Mouse (Mus musculus): ENCODE data around the gene Rmnd1. TPM values are rescaled to one million over a fixed set of nuclear protein-coding genes. Genes with fewer than 3 reads are reported as not detected.

Gene Rmnd1
- total RNA-seq, 2 experiments from 2014 or later = 22.4 to 23.2 TPM

DNA sequence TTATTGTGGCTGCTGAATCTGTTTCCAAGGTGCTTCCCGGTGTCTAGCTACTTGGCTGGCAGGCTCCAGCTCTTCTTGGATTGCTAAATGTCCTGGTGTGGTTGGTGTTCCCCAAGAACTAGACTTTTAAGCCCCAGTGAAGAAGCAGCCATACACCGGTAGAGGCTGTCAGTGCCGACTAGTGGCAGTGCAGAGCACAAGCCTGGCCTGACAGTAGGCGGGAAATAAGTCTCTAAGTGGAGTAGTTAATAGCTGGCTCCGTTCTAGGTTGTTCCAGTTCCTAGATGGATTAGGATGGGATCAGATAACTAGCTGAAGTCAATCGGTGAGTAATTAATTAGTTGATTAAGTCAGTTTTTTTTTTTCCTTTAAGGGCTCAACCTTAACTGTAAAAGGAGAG, 40.3 kb downstream of the Rmnd1 start:
- DNase-seq (ENCODE audit: low spot score in 2 of 2) = peak in 1 of 2 experiments; percentile 37

DNA sequence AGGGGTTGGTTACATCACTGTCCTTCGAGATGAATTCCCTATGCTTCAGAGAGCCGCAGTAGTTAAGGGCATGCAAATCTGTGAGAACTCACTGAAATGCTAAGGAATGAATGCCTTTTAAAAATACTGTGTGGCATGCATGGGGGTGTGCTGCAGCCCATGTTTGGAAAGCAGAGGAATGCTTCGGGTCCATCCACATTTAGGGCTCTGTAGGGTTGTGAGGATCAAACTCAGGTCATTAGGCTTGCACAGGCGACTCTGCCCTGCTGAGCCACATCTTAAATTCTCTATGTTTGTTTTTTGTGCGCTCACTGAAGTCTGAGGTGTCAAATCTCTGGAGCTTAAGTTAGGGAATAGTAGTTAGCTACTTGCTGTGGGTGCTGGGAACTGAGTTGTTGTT, 41.1 kb downstream of the Rmnd1 start:
- no peak for DNase-seq (ENCODE audit: low spot score in 2 of 2)

DNA sequence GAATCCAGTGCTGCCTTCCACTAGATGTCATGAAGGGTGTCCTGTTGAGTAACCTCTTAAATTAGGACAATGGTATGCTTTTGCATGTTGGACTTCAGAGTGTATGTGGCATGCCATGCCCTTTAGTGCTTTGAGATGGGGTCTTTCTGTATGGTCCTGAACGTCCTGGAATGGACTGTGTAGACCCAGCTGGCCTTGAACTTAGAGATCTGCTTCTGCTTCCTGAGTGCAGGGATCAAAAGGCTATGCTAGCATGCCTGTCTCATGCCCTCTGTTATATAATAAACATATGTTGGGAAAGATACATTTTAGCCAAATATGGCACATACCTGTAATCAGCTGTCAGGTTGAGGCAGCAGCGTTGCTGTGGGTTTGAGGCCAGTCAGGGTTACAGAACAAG, 41.6 kb downstream of the Rmnd1 start:
- DNase-seq (ENCODE audit: low spot score in 2 of 2) = no peak

GRCm38 (mm10) chr10:4389461-4390112, 42.6 kb downstream of the Rmnd1 start:
- DNase-seq (ENCODE audit: low spot score in 2 of 2) = no peak

DNA sequence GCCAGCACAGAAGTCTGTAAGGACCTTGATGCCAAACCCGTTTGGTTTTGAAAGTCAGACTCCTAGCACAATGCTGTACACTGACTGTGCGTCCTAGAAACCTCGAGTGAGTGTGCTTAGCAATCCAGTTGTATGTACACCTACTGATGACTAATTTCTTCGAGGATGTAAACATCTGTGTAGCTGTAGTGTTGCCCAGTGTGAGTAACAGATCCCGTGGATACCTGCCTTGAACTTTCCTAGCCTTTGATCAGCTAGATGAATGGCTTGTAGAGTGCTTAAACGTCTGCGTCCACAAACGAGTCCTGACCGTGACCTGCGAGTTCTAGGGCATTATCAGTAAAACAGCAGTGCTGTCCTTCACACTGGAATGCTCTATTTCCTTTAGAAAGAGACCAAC, 43.2 kb downstream of the Rmnd1 start:
- no peak for DNase-seq (ENCODE audit: low spot score in 2 of 2)

DNA sequence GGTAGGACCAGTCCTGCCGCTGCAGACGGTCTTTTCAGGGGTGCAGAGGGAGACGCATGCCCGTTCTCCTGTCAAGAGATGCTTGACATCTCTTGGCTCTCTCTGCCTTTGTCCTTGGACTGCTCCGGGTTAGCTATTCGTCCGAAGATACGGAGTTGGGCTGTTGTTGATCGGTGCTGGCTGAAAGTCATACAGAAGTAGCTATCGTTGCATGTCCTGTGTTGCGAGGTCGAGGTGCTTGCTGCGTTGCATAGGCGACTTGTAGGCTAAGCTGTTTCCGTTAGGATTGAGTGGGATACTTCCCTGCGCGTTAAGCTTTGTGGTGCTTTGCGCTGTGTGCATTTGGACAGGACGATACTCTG, 43.8 kb downstream of the Rmnd1 start:
- DNase-seq (ENCODE audit: low spot score in 2 of 2) = no peak

GRCm38 (mm10) chr10:4387701-4388383, 44.3 kb downstream of the Rmnd1 start, which contains the start of gene Zbtb2:
Gene Zbtb2, minus strand, starts transcription at chr10:4388108.
- DNase-seq (ENCODE audit: low spot score in 2 of 2) = peak; percentile 62 to 73

GRCm38 (mm10) chr10:4386609-4387591, 45.3 kb downstream of the Rmnd1 start:
- DNase-seq (ENCODE audit: low spot score in 2 of 2) = peak; percentile 90 to 96

GRCm38 (mm10) chr10:4384244-4384643, 47.9 kb downstream of the Rmnd1 start:
- no peak for DNase-seq (ENCODE audit: low spot score in 2 of 2)

- DNase-seq (ENCODE audit: low spot score in 2 of 2) = no peak
Measured at GRCm38 (mm10) chr10:4380748-4381147, 51.4 kb downstream of the Rmnd1 start.

DNA sequence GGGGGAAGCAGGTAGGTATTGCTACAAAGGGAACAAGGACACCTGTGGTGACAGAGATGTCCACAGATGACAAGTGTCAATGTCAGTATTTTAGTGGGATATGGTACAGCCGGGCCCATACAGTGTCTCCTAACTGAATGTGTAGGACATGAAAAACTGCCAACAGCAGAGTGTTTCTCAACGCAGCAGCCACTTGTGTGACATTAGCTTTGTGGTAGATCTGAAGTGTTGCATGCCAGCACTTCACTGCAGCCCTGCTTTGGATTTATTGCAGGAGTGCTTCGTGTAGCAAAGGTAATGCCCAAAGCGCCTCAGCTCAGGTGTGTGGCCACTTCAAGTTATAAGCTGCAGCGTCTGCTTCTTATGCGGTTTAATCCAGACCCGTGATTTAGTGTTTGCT, 55.3 kb downstream of the Rmnd1 start:
- DNase-seq (ENCODE audit: low spot score in 2 of 2) = no peak

DNA sequence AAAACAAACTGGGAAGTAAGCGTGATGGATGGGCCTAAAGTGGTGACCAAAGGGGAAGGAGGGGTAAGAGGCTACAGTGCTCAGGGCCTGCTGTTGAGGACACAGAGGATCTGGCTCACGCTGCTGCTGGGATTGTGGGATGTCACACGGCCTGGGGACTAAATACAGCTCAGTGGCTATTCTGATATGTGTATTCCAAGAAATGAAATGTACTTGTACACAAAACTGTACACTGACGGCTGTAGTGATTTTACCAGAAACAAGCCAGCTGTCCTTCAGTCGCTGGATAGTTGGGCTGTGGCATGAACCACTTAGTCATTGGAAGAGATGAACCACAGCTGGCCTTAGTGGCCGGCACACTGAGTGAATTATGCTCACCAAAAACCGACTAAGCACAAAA, 55.7 kb downstream of the Rmnd1 start:
- no peak for DNase-seq (ENCODE audit: low spot score in 2 of 2)

DNA sequence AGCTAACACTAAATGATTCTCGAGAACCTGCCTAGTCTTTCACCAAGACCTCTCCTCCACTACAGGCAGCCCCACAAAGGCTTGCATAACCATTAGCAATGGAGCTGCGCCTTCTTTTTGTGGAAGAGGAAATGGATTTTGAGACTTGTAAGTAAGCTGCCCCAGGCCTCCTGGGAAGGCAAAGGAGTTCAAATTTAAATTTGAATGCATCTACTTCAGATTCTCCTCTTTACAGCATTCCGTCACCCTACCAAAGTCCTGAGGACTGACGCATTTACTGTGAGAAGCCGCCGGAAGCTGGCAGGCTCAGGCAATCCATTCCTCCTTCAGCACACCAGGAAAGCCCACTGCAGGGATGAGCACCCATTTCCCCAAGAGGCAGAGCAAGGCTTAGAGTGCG, 56.9 kb downstream of the Rmnd1 start:
- DNase-seq (ENCODE audit: low spot score in 2 of 2) = no peak

DNA sequence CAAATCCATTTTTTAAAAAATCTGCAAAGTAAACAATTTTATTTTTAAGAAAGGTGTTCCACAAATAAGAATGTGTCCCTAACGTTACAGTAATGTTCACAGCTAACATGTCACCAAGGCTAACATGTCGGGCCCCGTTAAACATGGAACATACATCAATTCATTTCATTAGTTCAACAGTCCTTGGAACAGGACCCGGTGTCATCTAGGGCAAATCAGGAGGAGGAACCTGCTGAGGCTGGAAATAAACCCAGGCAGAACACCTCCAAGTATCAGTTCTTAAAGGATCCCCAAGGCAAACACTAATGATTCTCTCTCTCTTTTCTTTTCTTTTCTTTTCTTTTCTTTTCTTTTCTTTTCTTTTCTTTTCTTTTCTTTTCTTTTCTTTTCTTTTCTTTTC, 57.5 kb downstream of the Rmnd1 start:
- DNase-seq (ENCODE audit: low spot score in 2 of 2) = no peak

DNA sequence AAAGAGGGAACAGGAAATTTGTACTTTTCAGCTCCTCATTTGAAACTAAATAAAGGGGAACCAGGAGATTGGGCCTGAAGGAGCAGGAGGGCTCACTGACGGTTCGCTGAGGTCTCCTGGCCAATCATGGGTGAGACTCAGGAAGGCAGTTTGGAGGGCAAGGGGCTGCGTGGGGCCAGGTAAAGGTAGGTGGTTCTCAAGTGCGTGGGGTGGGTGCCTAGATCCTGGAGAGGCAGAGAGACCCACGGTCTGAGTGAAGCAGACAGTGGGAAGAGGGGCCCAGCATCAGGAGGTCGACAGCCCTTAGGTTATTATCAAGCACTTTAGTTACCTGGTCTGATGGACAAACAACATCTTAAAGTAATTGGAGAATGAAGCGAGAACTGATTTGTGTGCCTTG, 57.9 kb downstream of the Rmnd1 start:
- DNase-seq (ENCODE audit: low spot score in 2 of 2) = no peak

DNA sequence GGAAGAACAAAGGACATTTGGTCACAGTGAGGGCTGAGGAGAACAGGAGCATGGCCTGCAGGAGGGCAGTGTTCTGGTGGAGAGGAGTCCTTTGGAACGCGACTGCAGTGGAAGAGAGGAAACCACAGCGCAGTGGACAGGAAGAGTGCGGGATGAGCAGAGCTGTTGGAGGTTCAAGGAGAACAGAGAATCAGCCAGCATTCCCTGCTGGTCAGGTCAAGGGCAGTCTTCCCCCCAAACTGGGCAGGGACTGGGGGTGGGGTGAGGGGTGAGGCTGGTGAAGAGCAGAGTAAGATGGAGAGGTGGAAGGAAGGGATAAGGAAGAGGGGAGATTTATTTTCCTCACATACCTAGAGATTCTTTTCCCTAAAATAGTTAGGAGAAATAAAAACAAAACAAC, 58.6 kb downstream of the Rmnd1 start:
- no peak for DNase-seq (ENCODE audit: low spot score in 2 of 2)

- peak in 1 of 2 experiments; percentile 44 for DNase-seq (ENCODE audit: low spot score in 2 of 2)
Measured at GRCm38 (mm10) chr10:4372011-4372410, 60.2 kb downstream of the Rmnd1 start.

GRCm38 (mm10) chr10:4370105-4370504, 62.1 kb downstream of the Rmnd1 start:
- no peak for DNase-seq (ENCODE audit: low spot score in 2 of 2)

DNA sequence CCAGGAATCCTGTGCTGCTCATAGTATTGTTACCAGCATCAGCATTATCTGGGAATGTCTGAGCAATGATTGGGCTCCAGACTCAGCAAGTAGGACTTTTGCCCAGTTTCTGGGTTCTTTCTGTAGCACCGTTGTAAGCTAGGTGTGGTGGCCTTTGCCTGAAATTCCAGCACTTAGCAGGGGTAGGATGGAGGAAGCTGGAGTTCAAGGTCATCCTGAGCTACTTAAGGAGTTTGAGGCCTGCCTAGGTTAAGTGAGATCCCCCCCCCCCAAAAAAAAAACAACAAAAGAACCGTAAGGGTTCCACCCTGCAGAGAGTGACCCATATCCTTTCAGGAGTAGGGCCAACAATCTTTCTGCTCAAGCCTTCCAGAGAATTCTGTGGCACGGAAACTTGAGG, 67.6 kb downstream of the Rmnd1 start:
- DNase-seq (ENCODE audit: low spot score in 2 of 2) = no peak

DNA sequence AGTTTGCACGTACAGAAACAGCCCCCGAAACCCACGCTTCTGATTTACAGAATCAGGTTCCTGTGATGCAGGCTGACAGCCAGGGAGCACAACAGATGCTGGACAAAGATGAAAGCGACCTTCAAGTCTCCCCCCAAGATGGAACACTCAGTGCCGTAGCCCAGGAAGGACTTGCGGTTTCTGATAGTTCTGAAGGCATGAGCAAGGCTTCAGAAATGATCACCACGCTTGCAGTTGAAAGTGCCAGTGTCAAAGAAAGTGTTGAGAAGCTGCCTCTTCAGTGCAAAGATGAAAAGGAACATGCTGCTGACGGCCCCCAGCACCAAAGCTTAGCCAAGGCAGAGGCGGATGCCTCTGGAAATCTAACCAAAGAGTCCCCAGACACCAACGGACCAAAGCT, 74.8 kb downstream of the Rmnd1 start:
- no peak for DNase-seq (ENCODE audit: low spot score in 2 of 2)

- no peak for DNase-seq (ENCODE audit: low spot score in 2 of 2)
Measured at GRCm38 (mm10) chr10:4356640-4357039, 75.5 kb downstream of the Rmnd1 start.

DNA sequence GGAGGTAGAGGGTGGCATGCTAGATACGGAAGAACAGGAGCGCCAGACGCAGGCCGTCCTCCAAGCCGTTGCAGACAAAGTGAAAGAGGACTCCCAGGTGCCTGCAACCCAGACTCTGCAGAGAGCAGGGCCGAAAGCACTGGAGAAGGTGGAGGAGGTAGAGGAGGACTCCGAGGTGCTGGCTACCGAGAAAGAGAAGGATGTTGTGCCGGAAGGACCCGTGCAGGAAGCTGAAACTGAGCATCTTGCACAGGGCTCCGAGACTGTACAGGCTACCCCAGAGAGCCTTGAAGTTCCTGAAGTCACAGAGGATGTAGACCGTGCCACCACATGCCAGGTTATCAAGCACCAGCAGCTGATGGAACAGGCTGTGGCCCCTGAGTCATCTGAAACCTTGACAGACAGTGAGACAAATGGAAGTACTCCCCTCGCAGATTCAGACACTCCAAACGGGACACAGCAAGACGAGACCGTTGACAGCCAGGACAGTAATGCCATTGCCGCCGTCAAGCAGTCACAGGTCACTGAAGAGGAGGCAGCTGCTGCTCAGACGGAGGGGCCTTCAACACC, 76.2 kb downstream of the Rmnd1 start:
- no peak for DNase-seq (ENCODE audit: low spot score in 2 of 2)
